Mouse (Mus musculus) ES-Bruce4 (cell line): Measurements from ENCODE around the gene Aknad1. TPM values are rescaled to one million over a fixed set of nuclear protein-coding genes. Genes with fewer than 3 reads are reported as not detected.

Experiments used
- H3K27ac ChIP-seq: 2 replicates; pipeline ENCODE4 v1.5.1; 2012; ENCODE audit warnings: low read length, inconsistent platforms; ENCODE audit not compliant: insufficient read depth
- H3K27me3 ChIP-seq: 2 replicates; pipeline ENCODE4 v1.6.1; 2012; ENCODE audit warnings: mild to moderate bottlenecking, low read length, inconsistent platforms; ENCODE audit not compliant: control insufficient read depth, poor library complexity, insufficient read depth, severe bottlenecking
- H3K36me3 ChIP-seq: 2 replicates; pipeline ENCODE4 v1.6.1; 2012; ENCODE audit warnings: inconsistent platforms, mild to moderate bottlenecking, low read length, moderate library complexity; ENCODE audit not compliant: control insufficient read depth, poor library complexity, insufficient read depth, severe bottlenecking
- H3K4me1 ChIP-seq: one replicate; pipeline ENCODE4 v1.8.1; 2011; ENCODE audit warnings: low read length; ENCODE audit not compliant: control insufficient read depth, insufficient read depth
- H3K4me3 ChIP-seq: 2 replicates; pipeline ENCODE4 v1.5.1; 2011; ENCODE audit warnings: low read depth, mild to moderate bottlenecking, low read length
- H3K9ac ChIP-seq: 2 replicates; pipeline ENCODE4 v1.6.1; 2012; ENCODE audit warnings: low read depth, mild to moderate bottlenecking, inconsistent platforms; ENCODE audit not compliant: poor library complexity, severe bottlenecking
- H3K9me3 ChIP-seq: replicated peaks from 2 replicates; pipeline ENCODE4 v1.6.1; 2012; ENCODE audit warnings: mild to moderate bottlenecking, low read length, inconsistent platforms; ENCODE audit not compliant: control insufficient read depth, poor library complexity, insufficient read depth, severe bottlenecking
- CTCF ChIP-seq: IDR thresholded peaks from one replicate; pipeline ENCODE4 v1.8.1; 2011; ENCODE audit warnings: low read depth, low read length
- EP300 ChIP-seq: IDR thresholded peaks from 2 replicates; pipeline ENCODE4 v1.6.1; 2011; ENCODE audit warnings: low read depth, low read length; ENCODE audit not compliant: insufficient read depth
- POLR2A ChIP-seq: IDR thresholded peaks from one replicate; pipeline ENCODE4 v1.8.1; 2011; ENCODE audit warnings: low read length; ENCODE audit not compliant: insufficient read depth
- polyA plus RNA-seq: library from polyadenylated mRNA; stranded (reverse); fragments of >200 nt; gene quantifications from 2 replicates; pipeline ENCODE4 v1.2.4, GENCODE M21; 2011; ENCODE audit warnings: low read depth; ENCODE audit not compliant: missing spikeins, insufficient read depth, insufficient read length

Gene Aknad1
- polyA plus RNA-seq, 1 experiment: not detected

DNA sequence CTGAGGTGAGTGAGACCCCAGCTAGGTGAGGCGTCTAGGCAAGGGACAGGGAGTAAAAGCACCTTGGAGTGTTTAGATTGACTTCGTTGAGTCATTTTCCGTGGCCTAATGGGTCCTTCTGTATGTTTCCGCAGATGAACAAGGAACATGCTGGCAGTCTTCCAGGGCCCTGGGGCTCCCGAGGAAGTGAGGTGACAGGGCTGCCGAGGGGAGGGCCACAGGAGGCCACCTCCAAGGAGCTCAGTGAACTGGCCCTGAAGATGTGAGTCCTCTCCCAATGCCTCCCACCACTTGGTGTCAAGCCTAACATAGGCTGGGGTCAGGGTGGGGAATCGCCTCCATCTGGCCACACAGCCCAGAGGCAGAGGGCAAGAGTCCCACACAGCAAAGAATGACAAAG, 25.5 kb downstream of the Aknad1 start:
- H3K27me3 ChIP-seq: no peaks in the 10 kb centered on the region; the same call in 1 of the 2 replicates
- H3K27ac ChIP-seq: no peak overlapping the region
- H3K9me3 ChIP-seq: no peaks in the 10 kb centered on the region
- no peak overlapping the region for H3K4me3 ChIP-seq
- TF ChIP-seq POLR2A (no peak), EP300 (no peak), CTCF (no peak)
- no peaks in the 10 kb centered on the region for H3K36me3 ChIP-seq
- peaks cover 3% of the 10 kb centered on the region for H3K4me1 ChIP-seq
- H3K9ac ChIP-seq: no peak overlapping the region

DNA sequence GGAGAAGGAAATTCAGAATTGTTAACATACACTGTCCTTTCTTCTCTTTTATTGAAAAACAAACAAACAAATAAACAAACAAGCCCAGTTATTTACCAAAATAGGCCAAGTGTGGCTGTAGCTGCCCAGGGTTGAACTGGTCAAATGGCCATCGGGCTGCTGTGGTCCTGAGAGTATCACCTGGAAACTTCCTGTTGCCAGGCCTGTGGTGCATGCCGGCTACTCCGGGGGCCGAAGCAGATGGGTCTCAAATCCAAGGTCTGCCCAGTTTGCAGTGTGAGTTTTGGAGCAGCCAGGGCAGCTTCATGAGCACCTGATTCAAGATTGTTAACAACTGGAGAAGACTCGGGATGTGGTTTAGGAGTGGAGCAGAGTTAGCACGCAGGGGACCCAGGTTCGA, 26.0 kb downstream of the Aknad1 start:
- Histone ChIP-seq H3K27ac (no peak overlapping the region), H3K36me3 (no peaks in the 10 kb centered on the region), H3K9ac (no peak overlapping the region), H3K4me3 (no peak overlapping the region), H3K27me3 (no peaks in the 10 kb centered on the region; the same call in 1 of the 2 replicates), H3K9me3 (no peaks in the 10 kb centered on the region), H3K4me1 (peaks cover 3% of the 10 kb centered on the region)
- TF ChIP-seq EP300: no peak
- no peak for TF ChIP-seq POLR2A
- no peak for TF ChIP-seq CTCF

DNA sequence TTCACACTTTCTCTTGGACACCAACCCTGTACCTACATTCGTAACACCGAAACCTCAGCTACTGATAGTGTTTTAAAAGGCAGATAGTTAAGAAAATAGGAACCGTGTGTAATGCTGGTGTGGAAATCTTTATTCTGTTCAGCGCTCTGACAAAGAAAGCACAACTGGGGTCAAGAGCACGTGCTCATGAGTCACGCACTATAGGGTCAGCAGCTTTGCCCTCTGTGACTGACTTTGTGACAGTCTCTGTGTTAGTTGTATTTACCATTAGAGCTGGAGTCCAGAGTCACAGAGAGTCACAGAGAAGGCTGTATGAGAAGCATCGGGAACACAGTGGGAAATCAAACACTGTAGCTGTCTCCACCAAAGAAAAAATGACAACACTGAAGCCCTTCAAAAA, 27.5 kb downstream of the Aknad1 start:
- no peak overlapping the region for H3K4me3 ChIP-seq
- H3K9me3 ChIP-seq: no peaks in the 10 kb centered on the region
- no peaks in the 10 kb centered on the region for H3K36me3 ChIP-seq
- TF ChIP-seq EP300: no peak
- TF ChIP-seq POLR2A: no peak
- TF ChIP-seq CTCF: no peak
- no peak overlapping the region for H3K9ac ChIP-seq
- H3K4me1 ChIP-seq: peaks cover 3% of the 10 kb centered on the region
- no peaks in the 10 kb centered on the region; the same call in 1 of the 2 replicates for H3K27me3 ChIP-seq
- no peak overlapping the region for H3K27ac ChIP-seq

DNA sequence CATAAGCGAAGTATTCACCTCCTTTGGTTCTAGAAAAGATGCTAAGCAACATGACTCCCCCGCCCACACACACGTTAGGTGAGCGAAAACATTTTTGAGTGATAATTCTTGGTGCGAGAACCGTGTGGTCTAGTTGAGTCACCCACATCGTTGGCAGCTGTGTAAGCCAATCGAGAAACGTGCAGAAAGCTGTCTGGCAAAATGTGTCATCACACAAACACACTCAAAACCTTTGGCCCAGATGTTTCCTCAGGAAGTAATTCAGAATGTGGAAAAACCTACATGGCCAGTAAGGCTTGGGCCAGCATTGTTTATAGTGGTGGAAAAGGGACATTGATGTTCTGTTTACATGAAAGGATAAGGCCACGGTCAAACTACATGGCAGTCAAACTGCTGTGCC, 28.0 kb downstream of the Aknad1 start:
- peaks cover 3% of the 10 kb centered on the region for H3K4me1 ChIP-seq
- H3K36me3 ChIP-seq: no peaks in the 10 kb centered on the region
- H3K9me3 ChIP-seq: no peaks in the 10 kb centered on the region
- no peaks in the 10 kb centered on the region; the same call in 1 of the 2 replicates for H3K27me3 ChIP-seq
- no peak overlapping the region for H3K27ac ChIP-seq
- TF ChIP-seq EP300: no peak
- TF ChIP-seq POLR2A: no peak
- TF ChIP-seq CTCF: no peak
- no peak overlapping the region for H3K9ac ChIP-seq
- H3K4me3 ChIP-seq: no peak overlapping the region

DNA sequence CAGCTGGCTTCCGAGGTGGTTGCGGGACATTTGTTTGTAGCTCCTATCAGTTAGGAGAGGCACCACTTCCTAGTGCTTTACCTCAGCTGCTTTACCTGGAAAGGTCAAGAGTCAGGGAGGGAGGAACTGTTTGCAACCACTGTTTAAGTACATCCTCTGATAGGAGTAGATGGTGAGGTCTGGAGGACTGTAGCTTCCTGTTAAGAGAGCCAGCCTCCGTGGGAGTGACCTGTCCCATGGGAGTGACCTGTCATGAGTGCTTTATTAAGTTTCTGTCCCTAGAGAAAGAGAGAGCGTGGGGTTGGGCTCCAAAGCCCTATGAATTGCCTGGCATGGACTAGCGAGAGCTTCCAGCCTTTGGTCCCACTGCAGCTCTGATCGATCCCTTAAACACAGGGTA, 30.1 kb downstream of the Aknad1 start:
- Histone ChIP-seq H3K4me3 (no peak overlapping the region), H3K9ac (no peak overlapping the region), H3K27me3 (no peaks in the 10 kb centered on the region; the same call in 1 of the 2 replicates), H3K4me1 (peaks cover 3% of the 10 kb centered on the region), H3K9me3 (no peaks in the 10 kb centered on the region), H3K36me3 (no peaks in the 10 kb centered on the region), H3K27ac (no peak overlapping the region)
- TF ChIP-seq CTCF (no peak), POLR2A (no peak), EP300 (no peak)

DNA sequence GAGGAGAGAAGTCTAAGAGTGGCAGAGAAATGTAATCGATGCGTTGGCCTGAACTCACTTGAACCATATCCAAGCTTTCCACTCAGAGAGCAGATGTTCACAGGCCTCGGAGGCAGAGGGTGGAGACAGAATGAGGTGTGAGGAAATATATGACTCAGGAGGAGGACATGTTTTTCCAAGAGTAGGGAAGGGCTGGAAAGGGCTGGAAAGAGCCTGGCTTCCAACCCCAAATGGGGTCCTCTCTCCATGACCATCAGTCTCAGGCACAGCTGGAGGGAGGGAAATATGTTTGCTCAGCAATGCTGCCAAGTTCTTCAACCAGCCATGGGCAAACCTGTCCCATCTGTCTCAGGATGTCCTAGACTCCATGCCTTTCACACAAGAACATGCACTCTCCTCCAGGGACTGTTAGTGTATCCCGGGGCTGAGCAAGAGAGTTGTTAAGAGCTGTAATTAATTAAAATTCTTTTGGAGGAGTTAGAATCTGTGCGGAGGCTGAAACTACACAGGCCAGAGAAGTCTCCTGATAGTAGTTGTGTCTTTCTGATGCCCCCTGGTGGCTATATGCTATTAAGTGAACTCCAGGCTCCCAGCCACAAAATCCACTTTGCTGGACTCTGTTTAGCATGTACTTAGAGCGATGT, 31.4 kb downstream of the Aknad1 start:
- Histone ChIP-seq H3K27me3 (no peaks in the 10 kb centered on the region; the same call in 1 of the 2 replicates), H3K9me3 (no peaks in the 10 kb centered on the region), H3K27ac (no peak overlapping the region), H3K9ac (no peak overlapping the region), H3K4me1 (no peaks in the 10 kb centered on the region), H3K36me3 (no peaks in the 10 kb centered on the region), H3K4me3 (no peak overlapping the region)
- TF ChIP-seq CTCF (no peak), POLR2A (no peak), EP300 (no peak)
